Mouse (Mus musculus): ENCODE results near the gene Tsc22d3. TPM values are rescaled to one million over a fixed set of nuclear protein-coding genes. Genes with fewer than 3 reads are reported as not detected.

Tsc22d3 gene
- polyA plus RNA-seq, 1 experiment from 2014 or later = 20.8 TPM

DNA sequence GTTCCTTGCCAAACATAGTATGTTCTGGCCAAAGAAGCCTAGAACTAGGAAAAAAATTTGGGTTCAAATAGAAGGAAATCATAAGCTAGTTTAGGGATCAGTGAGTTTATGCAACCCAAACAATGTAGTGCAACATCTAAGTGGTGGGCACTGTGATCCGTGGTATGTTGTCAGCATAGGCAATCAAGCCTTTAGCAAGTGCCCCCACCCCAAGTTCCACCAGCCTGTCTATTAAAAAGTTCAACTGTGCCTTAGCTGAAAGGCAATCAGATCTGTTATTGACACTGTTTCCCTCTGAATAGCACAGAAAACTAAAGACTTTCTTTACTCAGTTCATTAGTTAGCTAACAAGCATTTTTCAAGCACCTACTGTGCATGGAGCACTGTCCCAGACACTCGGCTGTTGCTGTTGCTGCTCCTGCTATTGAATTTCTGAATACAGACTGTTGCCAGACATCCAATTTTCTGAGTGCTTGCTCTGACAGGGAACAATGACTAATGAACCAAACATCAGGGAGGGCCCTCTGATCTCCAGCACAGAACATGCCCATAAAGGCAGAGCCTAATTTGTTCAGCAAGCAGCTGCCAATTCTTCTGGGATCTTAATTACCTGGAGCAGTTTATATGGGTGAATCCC, 27.6 kb downstream of the Tsc22d3 start:
- no peak for ATAC-seq (ENCODE audit: low read depth)

DNA sequence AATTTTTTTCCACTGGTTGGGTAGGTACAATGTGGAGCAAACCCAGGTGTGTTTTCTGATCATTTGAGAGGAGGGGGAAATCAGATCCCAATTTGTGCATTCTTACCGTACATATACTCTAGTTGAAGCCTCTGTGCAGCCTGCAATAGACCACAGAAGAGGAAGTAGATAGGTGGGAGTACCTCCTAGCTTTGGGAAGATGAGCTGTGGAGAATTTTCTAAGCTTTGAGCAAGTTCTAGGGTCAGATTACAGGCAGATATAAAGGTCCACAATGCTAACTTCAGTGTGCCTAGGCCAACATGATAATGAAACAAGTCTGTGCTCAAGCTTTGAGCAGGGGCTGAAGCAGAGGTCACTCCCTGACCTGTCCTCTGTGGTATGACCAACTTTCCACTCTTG, 30.9 kb downstream of the Tsc22d3 start:
- H3K9ac ChIP-seq (ENCODE audit: low read depth, low read length) = no peak overlapping the region
- no peak overlapping the region for H3K27ac ChIP-seq (ENCODE audit: low read length)
- no peak overlapping the region for H3K4me2 ChIP-seq (ENCODE audit: low read depth, low read length)
- H3K4me3 ChIP-seq (ENCODE audit: low read depth, low read length) = no peak overlapping the region
- no peak for ATAC-seq (ENCODE audit: low read depth)
- no peaks in the 10 kb centered on the region for H3K36me3 ChIP-seq (ENCODE audit: control insufficient read depth, insufficient read depth)
- H3K9me3 ChIP-seq (replicated peaks; ENCODE audit: control insufficient read depth, low read length) = no peaks in the 10 kb centered on the region
- WGBS (ENCODE audit: insufficient replicate concordance) = 29% methylated on average over 1 of the region's 1 CpGs
- peaks cover 4% of the 10 kb centered on the region for H3K4me1 ChIP-seq (ENCODE audit: control insufficient read depth, low read depth, low read length)
- H3K27me3 ChIP-seq (ENCODE audit: control insufficient read depth, insufficient read depth, low read depth, low read length) = peaks cover 2% of the 10 kb centered on the region; the same call in 1 of the 2 replicates

More for the DNA sequence above, 27.6 kb downstream of the Tsc22d3 start:
- no peak overlapping the region for H3K4me2 ChIP-seq (ENCODE audit: low read depth, low read length)
- H3K4me3 ChIP-seq (ENCODE audit: low read depth, low read length) = no peak overlapping the region
- H3K4me1 ChIP-seq (ENCODE audit: control insufficient read depth, low read depth, low read length) = no peaks in the 10 kb centered on the region
- H3K36me3 ChIP-seq (ENCODE audit: control insufficient read depth, insufficient read depth) = no peaks in the 10 kb centered on the region
- no peaks in the 10 kb centered on the region for H3K9me3 ChIP-seq (replicated peaks; ENCODE audit: control insufficient read depth, low read length)
- peaks cover 2% of the 10 kb centered on the region; the same call in 1 of the 2 replicates for H3K27me3 ChIP-seq (ENCODE audit: control insufficient read depth, insufficient read depth, low read depth, low read length)
- H3K9ac ChIP-seq (ENCODE audit: low read depth, low read length) = no peak overlapping the region
- H3K27ac ChIP-seq (ENCODE audit: low read length) = no peak overlapping the region
- 54% methylated on average over 2 of the region's 2 CpGs for WGBS (ENCODE audit: insufficient replicate concordance)

DNA sequence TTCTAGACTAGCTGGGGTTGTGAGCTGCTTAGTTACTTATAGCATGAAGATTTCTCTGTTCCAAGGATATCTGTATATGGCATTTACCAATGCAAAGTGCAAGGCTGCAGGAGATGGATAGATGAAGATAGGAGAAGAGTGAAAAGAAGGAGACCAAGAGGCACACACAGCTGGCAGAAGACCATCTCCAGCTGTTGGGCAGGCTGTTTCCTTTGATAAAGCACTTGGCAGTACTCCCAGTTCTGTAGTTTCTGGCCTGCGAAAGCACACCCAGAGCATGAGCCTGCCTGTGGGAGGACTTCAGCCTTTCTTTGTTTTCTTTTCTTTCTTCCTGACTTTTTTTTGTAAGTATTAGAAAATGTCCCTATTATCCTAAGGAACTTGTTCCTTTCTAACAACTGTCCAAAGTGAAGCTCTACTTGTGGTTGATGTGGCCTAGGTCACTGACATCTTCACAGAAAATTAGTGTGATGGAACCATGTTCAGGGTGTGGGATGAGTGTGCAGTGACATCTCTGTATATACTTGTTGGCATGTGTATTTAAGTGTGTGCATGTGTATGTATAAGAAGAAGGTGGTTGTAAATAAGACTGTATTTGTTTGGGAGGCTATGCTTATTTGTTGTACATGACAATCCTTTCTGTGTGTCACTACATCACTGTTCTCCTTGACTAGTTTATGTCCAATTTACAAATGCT, 32.6 kb downstream of the Tsc22d3 start:
- ATAC-seq (ENCODE audit: low read depth) = peak; percentile 88

DNA sequence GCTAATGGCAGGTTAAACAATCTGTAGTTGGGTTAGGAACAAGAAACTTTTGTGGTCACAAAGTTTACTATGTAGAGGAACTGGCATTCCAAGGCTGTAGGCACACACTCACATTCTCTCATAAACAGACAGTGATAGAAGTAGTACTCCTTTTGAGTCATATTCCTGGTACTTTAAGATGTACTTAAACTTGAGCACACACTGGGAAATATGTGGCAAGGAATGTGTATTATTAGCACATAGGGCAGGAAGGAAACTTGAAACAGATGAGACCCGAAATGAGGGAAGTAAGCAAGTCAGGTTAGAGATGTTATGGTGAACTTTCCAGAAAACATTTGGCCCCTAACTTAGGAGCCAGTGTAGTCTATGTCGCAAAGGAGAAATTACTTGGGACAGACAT, 34.7 kb downstream of the Tsc22d3 start:
- no peaks in the 10 kb centered on the region for H3K36me3 ChIP-seq (ENCODE audit: control insufficient read depth, insufficient read depth)
- 39% methylated on average over 2 of the region's 2 CpGs for WGBS (ENCODE audit: insufficient replicate concordance)

More for the DNA sequence above, 32.6 kb downstream of the Tsc22d3 start:
- Histone ChIP-seq H3K4me3 (ENCODE audit: low read depth, low read length) (no peak overlapping the region), H3K36me3 (ENCODE audit: control insufficient read depth, insufficient read depth) (no peaks in the 10 kb centered on the region), H3K9ac (ENCODE audit: low read depth, low read length) (no peak overlapping the region), H3K4me1 (ENCODE audit: control insufficient read depth, low read depth, low read length) (peaks cover 4% of the 10 kb centered on the region), H3K9me3 (replicated peaks; ENCODE audit: control insufficient read depth, low read length) (no peaks in the 10 kb centered on the region), H3K27ac (ENCODE audit: low read length) (no peak overlapping the region), H3K4me2 (ENCODE audit: low read depth, low read length) (no peak overlapping the region), H3K27me3 (ENCODE audit: control insufficient read depth, insufficient read depth, low read depth, low read length) (peaks cover 2% of the 10 kb centered on the region; the same call in 1 of the 2 replicates)
- 19% methylated on average over 1 of the region's 1 CpGs for WGBS (ENCODE audit: insufficient replicate concordance)

DNA sequence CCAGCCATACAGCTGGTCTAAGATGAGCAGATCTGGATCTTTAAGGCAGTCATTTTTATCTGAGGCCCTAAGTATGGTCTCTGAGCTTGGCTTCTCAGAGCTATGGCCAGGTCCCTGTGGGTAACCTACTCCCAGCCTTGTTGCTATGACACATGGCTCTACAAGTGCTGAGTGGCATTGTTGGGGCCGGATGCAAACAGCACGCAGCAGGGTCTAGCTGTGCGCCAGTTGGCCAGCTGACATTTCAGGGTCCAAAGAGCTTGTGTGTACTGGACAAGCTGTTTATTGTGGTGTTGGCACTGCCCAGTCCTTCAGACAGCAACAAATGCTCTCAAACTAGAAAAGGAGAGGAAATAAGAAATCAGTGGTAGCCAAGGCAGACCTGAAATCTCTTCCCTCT, 35.2 kb downstream of the Tsc22d3 start:
- Histone ChIP-seq H3K27me3 (ENCODE audit: control insufficient read depth, insufficient read depth, low read depth, low read length) (no peaks in the 10 kb centered on the region; the same call in 1 of the 2 replicates), H3K36me3 (ENCODE audit: control insufficient read depth, insufficient read depth) (no peaks in the 10 kb centered on the region), H3K4me3 (ENCODE audit: low read depth, low read length) (no peak overlapping the region), H3K9ac (ENCODE audit: low read depth, low read length) (no peak overlapping the region), H3K4me1 (ENCODE audit: control insufficient read depth, low read depth, low read length) (peaks cover 4% of the 10 kb centered on the region), H3K4me2 (ENCODE audit: low read depth, low read length) (no peak overlapping the region), H3K27ac (ENCODE audit: low read length) (no peak overlapping the region), H3K9me3 (replicated peaks; ENCODE audit: control insufficient read depth, low read length) (no peaks in the 10 kb centered on the region)
- WGBS (ENCODE audit: insufficient replicate concordance) = 75% methylated on average over 3 of the region's 3 CpGs
- ATAC-seq (ENCODE audit: low read depth) = no peak

More for the DNA sequence above, 34.7 kb downstream of the Tsc22d3 start:
- ATAC-seq (ENCODE audit: low read depth) = no peak
- H3K9ac ChIP-seq (ENCODE audit: low read depth, low read length) = no peak overlapping the region
- H3K9me3 ChIP-seq (replicated peaks; ENCODE audit: control insufficient read depth, low read length) = no peaks in the 10 kb centered on the region
- H3K4me2 ChIP-seq (ENCODE audit: low read depth, low read length) = no peak overlapping the region
- H3K27me3 ChIP-seq (ENCODE audit: control insufficient read depth, insufficient read depth, low read depth, low read length) = no peaks in the 10 kb centered on the region; the same call in 1 of the 2 replicates
- H3K4me1 ChIP-seq (ENCODE audit: control insufficient read depth, low read depth, low read length) = peaks cover 4% of the 10 kb centered on the region
- no peak overlapping the region for H3K27ac ChIP-seq (ENCODE audit: low read length)
- H3K4me3 ChIP-seq (ENCODE audit: low read depth, low read length) = no peak overlapping the region

DNA sequence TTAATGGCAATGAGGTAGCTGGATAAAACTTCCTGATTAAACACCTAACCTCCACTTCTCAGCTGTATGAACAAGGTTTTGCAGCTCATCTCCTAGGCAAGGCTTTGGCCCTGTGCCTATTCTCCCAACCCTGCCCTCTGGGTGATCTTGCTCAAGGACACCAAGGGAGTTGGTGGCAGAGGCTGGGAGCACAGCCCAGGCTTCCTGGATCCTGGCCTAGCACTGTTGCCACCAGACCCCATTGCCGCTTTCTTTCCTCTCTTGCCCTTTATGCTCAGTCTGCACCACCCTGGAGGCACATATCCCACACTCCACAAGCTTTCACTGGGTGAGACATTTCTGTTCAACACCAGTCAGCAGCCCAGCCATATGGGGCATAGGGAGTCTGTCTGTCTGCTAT, 35.7 kb downstream of the Tsc22d3 start:
- ATAC-seq (ENCODE audit: low read depth) = no peak
- Histone ChIP-seq H3K9ac (ENCODE audit: low read depth, low read length) (no peak overlapping the region), H3K4me3 (ENCODE audit: low read depth, low read length) (no peak overlapping the region), H3K36me3 (ENCODE audit: control insufficient read depth, insufficient read depth) (no peaks in the 10 kb centered on the region), H3K9me3 (replicated peaks; ENCODE audit: control insufficient read depth, low read length) (no peaks in the 10 kb centered on the region), H3K4me1 (ENCODE audit: control insufficient read depth, low read depth, low read length) (peaks cover 4% of the 10 kb centered on the region), H3K27me3 (ENCODE audit: control insufficient read depth, insufficient read depth, low read depth, low read length) (no peaks in the 10 kb centered on the region; the same call in 1 of the 2 replicates), H3K4me2 (ENCODE audit: low read depth, low read length) (no peak overlapping the region), H3K27ac (ENCODE audit: low read length) (no peak overlapping the region)
- WGBS (ENCODE audit: insufficient replicate concordance) = 85% methylated on average over 1 of the region's 1 CpGs

DNA sequence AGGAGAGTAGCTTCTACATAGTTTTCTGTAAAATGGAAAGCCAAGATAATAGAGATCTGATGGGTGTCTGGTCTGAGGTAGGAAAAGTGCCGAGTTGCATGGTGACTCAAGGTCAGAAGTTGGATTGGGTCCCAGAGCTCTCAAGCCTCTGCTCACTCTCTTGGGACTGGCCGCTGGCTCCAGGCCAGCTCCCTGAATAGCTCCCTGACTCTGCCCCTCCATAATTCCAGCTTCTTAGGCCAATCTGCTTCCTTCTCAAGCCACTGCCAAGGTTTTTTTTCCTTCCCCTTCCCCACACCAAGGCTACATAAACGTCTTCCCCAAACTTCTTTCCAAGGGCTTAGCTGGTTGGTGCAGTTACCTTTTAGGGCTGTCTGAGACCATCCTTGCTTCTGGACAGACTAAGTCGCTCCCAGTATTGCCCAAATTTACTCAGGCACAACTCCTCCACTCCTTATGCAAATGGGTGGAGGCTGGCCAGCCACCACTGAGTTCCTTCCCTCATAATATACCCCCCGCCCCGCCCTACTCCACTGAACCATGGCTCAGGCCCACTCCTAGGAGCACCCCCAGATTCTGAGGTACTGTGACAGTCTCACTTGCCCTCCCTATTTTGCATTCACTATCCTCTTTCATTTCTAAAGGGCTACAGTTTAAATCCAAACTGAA, 42.1 kb downstream of the Tsc22d3 start:
- Histone ChIP-seq H3K4me1 (ENCODE audit: control insufficient read depth, low read depth, low read length) (no peaks in the 10 kb centered on the region), H3K9ac (ENCODE audit: low read depth, low read length) (no peak overlapping the region), H3K27ac (ENCODE audit: low read length) (no peak overlapping the region), H3K9me3 (replicated peaks; ENCODE audit: control insufficient read depth, low read length) (no peaks in the 10 kb centered on the region), H3K36me3 (ENCODE audit: control insufficient read depth, insufficient read depth) (no peaks in the 10 kb centered on the region), H3K27me3 (ENCODE audit: control insufficient read depth, insufficient read depth, low read depth, low read length) (peaks cover 6% of the 10 kb centered on the region; the same call in 1 of the 2 replicates), H3K4me2 (ENCODE audit: low read depth, low read length) (no peak overlapping the region), H3K4me3 (ENCODE audit: low read depth, low read length) (no peak overlapping the region)
- no peak for ATAC-seq (ENCODE audit: low read depth)
- WGBS (ENCODE audit: insufficient replicate concordance) = 48% methylated on average over 4 of the region's 6 CpGs

DNA sequence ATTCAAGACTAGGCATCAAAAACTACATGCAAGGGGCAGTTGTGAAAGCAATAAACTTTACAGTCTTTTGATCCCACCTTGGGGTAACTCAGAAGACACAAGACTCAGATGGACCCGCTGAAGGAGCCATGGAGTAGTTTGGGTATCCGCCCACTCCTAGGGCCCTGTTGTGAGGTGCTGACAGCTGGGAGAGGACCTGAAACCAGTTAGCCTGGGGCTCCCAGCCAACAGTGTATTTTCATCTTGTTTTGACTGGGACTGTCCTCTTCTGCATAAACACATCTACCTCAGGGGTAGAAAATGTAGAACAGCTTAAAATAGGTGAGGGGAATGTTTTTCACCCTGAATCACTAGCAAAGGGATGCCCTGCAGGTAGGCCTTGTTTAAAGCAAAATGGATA, 44.5 kb downstream of the Tsc22d3 start:
- no peak overlapping the region for H3K4me2 ChIP-seq (ENCODE audit: low read depth, low read length)
- no peaks in the 10 kb centered on the region for H3K36me3 ChIP-seq (ENCODE audit: control insufficient read depth, insufficient read depth)
- no peaks in the 10 kb centered on the region for H3K9me3 ChIP-seq (replicated peaks; ENCODE audit: control insufficient read depth, low read length)
- no peak overlapping the region for H3K9ac ChIP-seq (ENCODE audit: low read depth, low read length)
- peaks cover 6% of the 10 kb centered on the region; the same call in 1 of the 2 replicates for H3K27me3 ChIP-seq (ENCODE audit: control insufficient read depth, insufficient read depth, low read depth, low read length)
- H3K4me3 ChIP-seq (ENCODE audit: low read depth, low read length) = no peak overlapping the region
- H3K4me1 ChIP-seq (ENCODE audit: control insufficient read depth, low read depth, low read length) = no peaks in the 10 kb centered on the region
- no peak overlapping the region for H3K27ac ChIP-seq (ENCODE audit: low read length)
- no peak for ATAC-seq (ENCODE audit: low read depth)
- 76% methylated on average over 2 of the region's 2 CpGs for WGBS (ENCODE audit: insufficient replicate concordance)

DNA sequence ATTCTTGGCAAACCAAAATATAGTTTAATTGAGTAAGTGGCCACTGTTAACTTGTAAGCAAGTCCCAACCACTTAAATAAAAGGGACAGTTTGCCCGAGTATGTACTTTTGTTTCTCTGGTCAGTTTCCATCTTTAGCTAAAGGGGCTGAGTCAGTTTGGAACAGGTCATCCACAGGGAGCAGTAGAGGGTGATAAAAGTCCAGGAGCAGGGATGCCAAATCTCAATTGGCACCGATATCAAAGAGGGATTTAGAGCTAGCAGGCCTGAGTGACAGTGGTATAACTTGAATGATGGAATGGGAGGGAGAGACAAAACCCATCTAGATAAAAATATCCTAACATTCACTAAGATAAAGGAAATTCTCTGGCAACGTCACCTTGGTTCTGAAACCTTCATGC, 45.0 kb downstream of the Tsc22d3 start:
- Histone ChIP-seq H3K4me2 (ENCODE audit: low read depth, low read length) (no peak overlapping the region), H3K27ac (ENCODE audit: low read length) (no peak overlapping the region)
- WGBS (ENCODE audit: insufficient replicate concordance) = 44% methylated on average over 3 of the region's 3 CpGs

More for the DNA sequence above, 45.0 kb downstream of the Tsc22d3 start:
- H3K9ac ChIP-seq (ENCODE audit: low read depth, low read length) = no peak overlapping the region
- H3K27me3 ChIP-seq (ENCODE audit: control insufficient read depth, insufficient read depth, low read depth, low read length) = peaks cover 6% of the 10 kb centered on the region; the same call in 1 of the 2 replicates
- H3K36me3 ChIP-seq (ENCODE audit: control insufficient read depth, insufficient read depth) = no peaks in the 10 kb centered on the region
- ATAC-seq (ENCODE audit: low read depth) = no peak
- no peaks in the 10 kb centered on the region for H3K4me1 ChIP-seq (ENCODE audit: control insufficient read depth, low read depth, low read length)
- no peak overlapping the region for H3K4me3 ChIP-seq (ENCODE audit: low read depth, low read length)
- no peaks in the 10 kb centered on the region for H3K9me3 ChIP-seq (replicated peaks; ENCODE audit: control insufficient read depth, low read length)
